Mouse (Mus musculus): ENCODE results near the gene Akr1e1. TPM values are rescaled to one million over a fixed set of nuclear protein-coding genes. Genes with fewer than 3 reads are reported as not detected.

Akr1e1 gene
- 29.3 and 30.4 TPM in 2 replicates for total RNA-seq (2012; rRNA removed)
- 29.7 and 34.7 TPM in 2 replicates for total RNA-seq (2014; rRNA removed)
- polyA plus RNA-seq (2012; ENCODE audit: insufficient read length, low read depth): 36.6 and 58.3 TPM in 2 replicates

GRCm38 (mm10) chr13:4608961-4609409, at the start of gene Akr1e1:
Gene Akr1e1 (minus strand): TSS chr13:4609174.
- H3K4me3 ChIP-seq (replicated peaks in 1 of 3; ENCODE audit: low read depth in 2 of 3, low read length in 2 of 3, poor library complexity in 1 of 3): peak within 1 kb of the TSS; percentile 65 to 75 (median 74)
- peaks cover 0 to 9% of the 10 kb centered on the region in 2 experiments; a peak in 1 of 4 replicates for H3K4me1 ChIP-seq (ENCODE audit: control insufficient read depth in 1 of 2, insufficient read depth in 2 of 2)
- DNase-seq (ENCODE audit: extremely low read depth): peak; percentile 94
- no peaks in the 10 kb centered on the region for H3K9me3 ChIP-seq (replicated peaks; ENCODE audit: low read length)
- dilution Hi-C loops (cut with MboI; ENCODE audit: extremely low pct_ligation_motif_present, extremely low pct_unique_long_range_greater_than_20kb, low sequenced_read_pairs) (no loop called here), in situ Hi-C loops (cut with MboI; ENCODE audit: low pct_ligation_motif_present, low pct_unique_long_range_greater_than_20kb, low sequenced_read_pairs) (loop anchor here (25.0 kb wide), 1 partner anchor 472 kb away; no protein-coding TSS in a partner anchor)
- peaks cover 3 to 23% of the 10 kb centered on the region in 2 experiments for H3K36me3 ChIP-seq (replicated peaks in 1 of 2; ENCODE audit: control insufficient read depth in 1 of 2, insufficient read depth in 1 of 2, low read length in 1 of 2)
- peak within 1 kb of the TSS; percentile 82 for H3K9ac ChIP-seq (ENCODE audit: insufficient read depth, low read depth)
- H3K79me2 ChIP-seq (replicated peaks; ENCODE audit: control insufficient read depth, extremely low read depth, insufficient read depth, poor library complexity, severe bottlenecking): no peaks in the 10 kb centered on the region; the same call in none of the 2 replicates
- no peaks in the 10 kb centered on the region for H3K27me3 ChIP-seq (replicated peaks)
- H3K4me2 ChIP-seq (ENCODE audit: insufficient read depth, low read depth, poor library complexity, severe bottlenecking): peak within 1 kb of the TSS; percentile 67; the same call in 1 of the 2 replicates
- TF ChIP-seq BHLHE40 (IDR thresholded peaks at IDR 0.05; ENCODE audit: low read depth, low read length) (no peak), ZC3H11A (IDR thresholded peaks at IDR 0.05; ENCODE audit: low read depth, low read length) (no peak), SIN3A (IDR thresholded peaks at IDR 0.05; ENCODE audit: low read length) (no peak; the same call in 1 of the 2 replicates), MXI1 (IDR thresholded peaks at IDR 0.05; ENCODE audit: low read depth, low read length) (no peak), HCFC1 (IDR thresholded peaks at IDR 0.05; ENCODE audit: low read depth, low read length) (peak; percentile 65), TCF12 (IDR thresholded peaks at IDR 0.05; ENCODE audit: low read depth, low read length) (0 out of 2 replicates have a peak, but pooled peaks have one; percentile 17), CHD2 (IDR thresholded peaks at IDR 0.05; ENCODE audit: low read length) (peak; percentile 87), CTCF (conservative IDR thresholded peaks at IDR 0.05 in 1 of 2, IDR thresholded peaks at IDR 0.05 in 1 of 2; ENCODE audit: low read depth in 2 of 2, low read length in 2 of 2) (no peak), JUND (conservative IDR thresholded peaks at IDR 0.05; ENCODE audit: low read depth, low read length) (no peak), ZNF384 (IDR thresholded peaks at IDR 0.05; ENCODE audit: low read depth, low read length) (no peak), USF1 (IDR thresholded peaks at IDR 0.05; ENCODE audit: low read depth, low read length) (no peak), NELFE (IDR thresholded peaks at IDR 0.05; ENCODE audit: low read depth, low read length) (peak; percentile 73), POLR2AphosphoS2 (IDR thresholded peaks at IDR 0.05; ENCODE audit: low read depth, low read length) (no peak), ZMIZ1 (IDR thresholded peaks at IDR 0.05; ENCODE audit: low read depth, low read length) (peak; percentile 53), GABPA (IDR thresholded peaks at IDR 0.05; ENCODE audit: insufficient replicate concordance, low read depth, low read length) (no peak), USF2 (conservative IDR thresholded peaks at IDR 0.05; ENCODE audit: low read depth, low read length) (no peak), MAX (IDR thresholded peaks at IDR 0.05; ENCODE audit: low read length) (no peak), ZKSCAN1 (IDR thresholded peaks at IDR 0.05; ENCODE audit: borderline replicate concordance, low read depth, low read length) (no peak), SMC3 (IDR thresholded peaks at IDR 0.05; ENCODE audit: low read depth, low read length) (no peak), KAT2A (IDR thresholded peaks at IDR 0.05; ENCODE audit: insufficient replicate concordance, low read length) (no peak), ELF1 (IDR thresholded peaks at IDR 0.05; ENCODE audit: low read depth, low read length) (peak; percentile 75; the same call in 1 of the 2 replicates), MAZ (IDR thresholded peaks at IDR 0.05; ENCODE audit: low read depth, low read length) (no peak), E2F4 (IDR thresholded peaks at IDR 0.05; ENCODE audit: insufficient replicate concordance, low read depth, low read length) (no peak), RCOR1 (conservative IDR thresholded peaks at IDR 0.05; ENCODE audit: low read depth, low read length) (no peak), CHD1 (IDR thresholded peaks at IDR 0.05; ENCODE audit: low read depth, low read length) (no peak), RAD21 (IDR thresholded peaks at IDR 0.05; ENCODE audit: low read depth, low read length) (no peak), EP300 (IDR thresholded peaks at IDR 0.05; ENCODE audit: low read length) (no peak), UBTF (IDR thresholded peaks at IDR 0.05; ENCODE audit: low read depth, low read length) (no peak), TBP (conservative IDR thresholded peaks at IDR 0.05; ENCODE audit: low read depth, low read length) (peak; percentile 76; the same call in 1 of the 2 replicates), IRF4 (IDR thresholded peaks at IDR 0.05; ENCODE audit: low read depth, low read length) (0 out of 2 replicates have a peak, but pooled peaks have one; percentile 13), PAX5 (IDR thresholded peaks at IDR 0.05; ENCODE audit: low read length) (no peak), JUN (IDR thresholded peaks at IDR 0.05; ENCODE audit: insufficient read depth, low read depth, low read length) (no peak), MAFK (IDR thresholded peaks at IDR 0.05; ENCODE audit: insufficient replicate concordance, low read length) (no peak), MYC (IDR thresholded peaks at IDR 0.05; ENCODE audit: low read depth, low read length) (no peak), NRF1 (IDR thresholded peaks at IDR 0.05; ENCODE audit: low read depth, low read length) (peak; percentile 29; the same call in 1 of the 2 replicates), MEF2A (IDR thresholded peaks at IDR 0.05; ENCODE audit: borderline replicate concordance, low read depth, low read length) (no peak), POLR2A (IDR thresholded peaks at IDR 0.05; ENCODE audit: low read depth, low read length) (peak; percentile 71), ETS1 (conservative IDR thresholded peaks at IDR 0.05; ENCODE audit: low read depth, low read length) (no peak)
- no peak within 1 kb of the TSS for H3K27ac ChIP-seq (ENCODE audit: insufficient read depth, low read depth)

All from CH12.LX (cell line).